ENCODE assay signal across 9 mouse cellular contexts in the genomic region with DNA sequence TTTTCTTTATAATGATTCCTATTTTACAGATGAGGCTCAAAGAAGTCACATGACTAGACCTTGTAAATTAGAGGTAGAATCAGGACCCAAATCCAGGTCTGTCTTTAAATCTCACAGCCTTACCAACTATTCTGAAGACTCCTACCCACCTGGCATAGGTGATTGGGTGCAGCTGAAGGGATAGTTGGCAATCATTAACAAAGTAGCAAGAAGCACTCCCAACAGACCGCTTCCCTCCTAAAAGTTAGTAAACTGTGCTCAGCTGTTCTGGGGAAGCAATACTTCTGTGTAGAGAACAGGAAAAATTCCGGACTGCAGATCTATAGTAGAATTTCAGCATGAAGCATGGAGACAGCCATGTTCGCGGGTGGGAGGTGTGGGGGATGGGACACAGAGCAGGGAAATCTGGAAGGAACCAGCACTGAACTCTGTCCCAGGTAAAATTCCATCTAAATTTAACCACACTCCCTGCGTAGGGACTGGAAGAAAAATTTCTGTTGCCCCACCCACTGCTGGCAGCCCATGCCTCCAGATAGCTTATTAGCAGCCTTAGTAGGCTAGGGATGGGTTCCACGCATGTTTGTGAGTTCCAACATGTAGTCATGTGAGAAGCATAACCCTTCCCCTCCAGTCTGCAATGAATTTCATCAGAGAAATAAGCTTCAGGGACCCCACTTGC. TPM values are rescaled to one million over a fixed set of nuclear protein-coding genes. Genes with fewer than 3 reads are reported as not detected.
A peak's percentile ranks its signal among the peaks of the same experiment; 100 is the strongest.
DNase-seq lines count a peak whose midpoint lies in the region; ATAC-seq lines count a peak whose summit lies in the region.
"Had no signal": no experiment of that assay in that cellular context is flagged by ENCODE, and none has a peak within 500 bp of the region (broad histone marks: within the 10 kb centered on the region; RNA-seq: fewer than 3 reads in every experiment).

No protein-coding gene starts in this region.

- no peak for ATAC-seq in megakaryocyte-erythroid progenitor cell, adult 5-6 weeks (replicated peaks; ENCODE audit: low FRiP score, low TSS enrichment, poor library complexity, severe bottlenecking)
- ATAC-seq: hindbrain, embryonic 16.5 days; midbrain, embryonic 13.5 days had no signal

- peak; percentile 21 for DNase-seq in testis, postnatal 14 days (ENCODE audit: low spot score)
- no peak for DNase-seq in testis, postnatal 10 days (ENCODE audit: low spot score)
- DNase-seq in heart, postnatal 10 days, result peak; percentile 79 to 82
- DNase-seq in kidney, postnatal 36 days, result peak; percentile 56 to 71
- no peak for DNase-seq in thymus, postnatal 25 days
- no peak for DNase-seq in right cerebral cortex, postnatal 36 days (ENCODE audit: low spot score in 2 of 2)

- intact Hi-C loops in heart, postnatal 10 days (cut with DNase I), result loop anchor here (5.0 kb wide), 1 partner anchor 42 kb away; no protein-coding TSS in a partner anchor

RNA-seq across cellular contexts. Expression of a gene that starts 3.3 kb away (rescaled TPM):
- total RNA-seq in heart, postnatal 10 days (2021), result 10 to 100 TPM; 34.9 to 36.4 TPM
- 34.3 and 45.5 TPM in 2 replicates for total RNA-seq in megakaryocyte-erythroid progenitor cell, adult 5-6 weeks (2014; fragmentation: Nextera tagmentation)
- 28.6 and 31.1 TPM in 2 replicates for total RNA-seq in megakaryocyte-erythroid progenitor cell, adult 5-6 weeks (2017)

Comparison
In these comparisons a context has a peak if more than half of its experiments do, and no peak if none do; other contexts are left out.
1. DNase-seq: peak in testis, postnatal 14 days (single experiment), heart, postnatal 10 days (2 of 2) and kidney, postnatal 36 days (2 of 2); none in testis, postnatal 10 days (single experiment), thymus, postnatal 25 days (single experiment) and right cerebral cortex, postnatal 36 days (0 of 2).